Mouse (Mus musculus) inflammation-experienced regulatory T-cells (primary cell): ENCODE data around the gene Enpp1. TPM values are rescaled to one million over a fixed set of nuclear protein-coding genes. Genes with fewer than 3 reads are reported as not detected.

Experiments used
- polyA plus RNA-seq, 2 experiments: library from polyadenylated mRNA; unstranded; fragments of 100-300 nt; shearing (Covaris generic); gene quantifications; one replicate each; pipeline ENCODE4 v1.2.1; 2017

The Enpp1 gene
- polyA plus RNA-seq = 10 to 100 TPM; 13.7 to 14.9 TPM

DNA sequence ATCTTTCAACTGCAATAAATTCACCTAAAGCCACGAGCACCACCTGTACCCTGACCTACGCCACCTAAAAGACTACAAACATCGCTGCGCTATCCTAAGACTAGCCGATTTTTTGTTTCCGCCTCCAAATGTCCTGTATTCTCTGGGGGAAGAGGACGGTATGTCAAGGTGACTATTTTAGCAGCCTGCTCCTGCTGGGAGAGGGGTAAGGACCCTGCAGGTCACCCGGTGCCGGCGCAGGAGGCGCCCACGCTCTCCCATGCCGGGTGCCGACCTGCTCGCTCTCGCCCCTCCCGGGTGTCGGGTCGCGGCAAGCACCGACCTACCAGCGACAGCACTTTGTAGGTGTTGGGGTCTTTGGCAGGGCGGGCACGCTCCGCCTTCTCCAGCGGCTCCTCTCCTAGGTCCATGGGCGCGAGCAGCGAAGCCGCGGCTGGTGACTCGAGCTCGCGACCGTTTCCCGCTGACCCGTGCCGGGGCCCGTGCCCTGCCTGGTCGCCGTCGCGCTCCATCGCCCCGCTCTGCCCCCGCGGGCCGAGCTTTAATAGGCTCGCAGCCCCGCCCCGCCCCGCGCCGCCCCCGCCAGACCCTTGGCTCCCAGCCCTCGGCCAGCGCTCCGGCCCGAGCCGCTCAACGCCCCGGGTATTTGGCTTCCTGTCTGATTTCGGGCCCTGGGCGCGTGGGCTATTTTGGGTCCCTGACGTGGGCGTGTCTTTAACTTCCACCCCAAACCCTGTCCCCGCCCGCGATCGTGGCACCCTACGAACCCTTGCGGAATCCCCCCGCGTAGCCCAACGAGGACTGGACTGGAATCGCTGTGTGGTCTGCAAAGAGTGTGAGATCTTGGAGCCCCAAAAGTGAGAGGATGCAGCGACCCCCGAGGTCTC, at the start of gene Enpp1:
Gene Enpp1, minus strand, starts transcription at position 680 of the 887 bp plus-strand sequence.

DNA sequence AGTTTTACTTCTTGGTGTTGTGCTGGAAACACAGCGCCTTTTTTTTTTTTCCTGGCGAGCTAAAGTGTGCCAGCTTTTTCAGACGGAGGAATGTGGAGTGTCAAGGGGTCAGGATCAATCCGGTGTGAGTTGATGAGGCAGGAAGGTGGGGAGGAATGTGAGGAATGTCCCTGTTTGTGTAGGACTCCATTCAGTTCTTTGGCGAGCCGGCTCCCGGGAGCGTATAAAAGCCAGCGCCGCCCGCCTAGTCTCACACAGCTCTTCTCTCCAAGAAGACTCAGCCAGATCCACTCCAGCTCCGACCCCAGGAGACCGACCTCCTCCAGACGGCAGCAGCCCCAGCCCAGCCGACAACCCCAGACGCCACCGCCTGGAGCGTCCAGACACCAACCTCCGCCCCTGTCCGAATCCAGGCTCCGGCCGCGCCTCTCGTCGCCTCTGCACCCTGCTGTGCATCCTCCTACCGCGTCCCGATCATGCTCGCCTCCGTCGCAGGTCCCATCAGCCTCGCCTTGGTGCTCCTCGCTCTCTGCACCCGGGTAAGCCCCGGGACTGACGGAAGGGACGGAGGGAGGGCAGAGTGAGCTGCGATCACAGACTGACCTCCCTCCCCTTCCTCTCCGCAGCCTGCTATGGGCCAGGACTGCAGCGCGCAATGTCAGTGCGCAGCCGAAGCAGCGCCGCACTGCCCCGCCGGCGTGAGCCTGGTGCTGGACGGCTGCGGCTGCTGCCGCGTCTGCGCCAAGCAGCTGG, 116.5 kb downstream of the Enpp1 start, which contains the start of gene Ccn2:
Gene Ccn2, plus strand, starts transcription at position 193 of the 753 bp plus-strand sequence.

Other genes starting within 250 kb of the Enpp1 start
- gene Ccn2, start 116.7 kb downstream of the Enpp1 start, polyA plus RNA-seq = 1 to 10 TPM in 1 of 2 experiments, under 1 TPM in 1; 0.19 to 1.4 TPM
- 1 to 10 TPM in 1 of 2 experiments, under 1 TPM in 1; 0.53 to 2.0 TPM for gene Enpp3, start 130.7 kb upstream of the Enpp1 start, polyA plus RNA-seq
- 10 to 100 TPM; 35.8 to 38.9 TPM for gene Med23, start 157.8 kb upstream of the Enpp1 start, polyA plus RNA-seq
- 1 to 10 TPM in 1 of 2 experiments, under 1 TPM in 1; 0.83 to 3.8 TPM for gene Arg1, start 215.3 kb upstream of the Enpp1 start, polyA plus RNA-seq